ENCODE assay signal across 16 mouse cellular contexts in genomic region chr11:57732410-57733281, GRCm38 (mm10).
DNase-seq lines count a peak whose midpoint lies in the region; ATAC-seq and TF ChIP-seq lines count a peak whose summit lies in the region.
"Had no signal": no experiment of that assay in that cellular context is flagged by ENCODE, and none has a peak within 500 bp of the region (broad histone marks: within the 10 kb centered on the region; RNA-seq: fewer than 3 reads in every experiment).

No protein-coding gene starts in this region.

- H3K4me2 ChIP-seq in kidney, embryonic 14.5 days (replicated peaks; ENCODE audit: low read depth, low read length) = no peak overlapping the region
- H3K4me2 ChIP-seq in midbrain, embryonic 16.5 days (ENCODE audit: low read length) = no peak overlapping the region
- H3K4me2 ChIP-seq in midbrain, postnatal 0 days (ENCODE audit: low read depth, low read length, poor library complexity, severe bottlenecking) = no peak overlapping the region
- H3K4me2 ChIP-seq in forebrain, postnatal 0 days (ENCODE audit: low read depth) = no peak overlapping the region
- H3K4me2 ChIP-seq in liver, postnatal 0 days (ENCODE audit: low read depth, low read length) = no peak overlapping the region
- H3K4me2 ChIP-seq: embryonic facial prominence, embryonic 13.5 days; heart, embryonic 15.5 days; hindbrain, embryonic 15.5 days; neural tube, embryonic 15.5 days had no signal

- H3K4me3 ChIP-seq in kidney, embryonic 14.5 days (ENCODE audit: low read length) = no peak overlapping the region
- no peak overlapping the region for H3K4me3 ChIP-seq in midbrain, embryonic 16.5 days (ENCODE audit: low read depth, low read length)
- H3K4me3 ChIP-seq in midbrain, postnatal 0 days (ENCODE audit: low read depth, low read length) = no peak overlapping the region
- no peak overlapping the region for H3K4me3 ChIP-seq in forebrain, postnatal 0 days (ENCODE audit: low read depth, low read length)
- no peak overlapping the region for H3K4me3 ChIP-seq in liver, postnatal 0 days (ENCODE audit: low read depth, low read length)
- H3K4me3 ChIP-seq: embryonic facial prominence, embryonic 13.5 days; heart, embryonic 15.5 days; hindbrain, embryonic 15.5 days; neural tube, embryonic 15.5 days had no signal

- no peaks in the 10 kb centered on the region for H3K27me3 ChIP-seq in kidney, embryonic 14.5 days (ENCODE audit: control insufficient read depth, insufficient read depth, low read length)
- H3K27me3 ChIP-seq in midbrain, embryonic 16.5 days (ENCODE audit: control insufficient read depth, insufficient read depth, low read depth, low read length) = no peaks in the 10 kb centered on the region
- H3K27me3 ChIP-seq in midbrain, postnatal 0 days (ENCODE audit: insufficient read depth, low read length) = no peaks in the 10 kb centered on the region
- no peaks in the 10 kb centered on the region for H3K27me3 ChIP-seq in forebrain, postnatal 0 days (ENCODE audit: insufficient read depth, low read length)
- H3K27me3 ChIP-seq in liver, postnatal 0 days (ENCODE audit: insufficient read depth, low read length) = no peaks in the 10 kb centered on the region
- H3K27me3 ChIP-seq: embryonic facial prominence, embryonic 13.5 days; heart, embryonic 15.5 days; hindbrain, embryonic 15.5 days; neural tube, embryonic 15.5 days had no signal

- no peak for TF ChIP-seq EP300 in liver, postnatal 0 days (IDR thresholded peaks at IDR 0.05; ENCODE audit: low read depth)

- no peak overlapping the region for H3K9ac ChIP-seq in kidney, embryonic 14.5 days (ENCODE audit: low read depth, low read length)
- no peak overlapping the region for H3K9ac ChIP-seq in midbrain, embryonic 16.5 days (ENCODE audit: low read depth, low read length)
- H3K9ac ChIP-seq in midbrain, postnatal 0 days (replicated peaks; ENCODE audit: low read length, poor library complexity, severe bottlenecking) = no peak overlapping the region
- H3K9ac ChIP-seq in forebrain, postnatal 0 days = no peak overlapping the region
- H3K9ac ChIP-seq in liver, postnatal 0 days (replicated peaks) = no peak overlapping the region
- H3K9ac ChIP-seq: embryonic facial prominence, embryonic 13.5 days; heart, embryonic 15.5 days; hindbrain, embryonic 15.5 days; neural tube, embryonic 15.5 days had no signal

- no peaks in the 10 kb centered on the region for H3K9me3 ChIP-seq in kidney, embryonic 14.5 days (ENCODE audit: control insufficient read depth, low read length)
- H3K9me3 ChIP-seq in midbrain, embryonic 16.5 days (replicated peaks; ENCODE audit: control insufficient read depth, low read length, poor library complexity, severe bottlenecking) = no peaks in the 10 kb centered on the region
- H3K9me3 ChIP-seq in midbrain, postnatal 0 days (ENCODE audit: low read length) = no peaks in the 10 kb centered on the region
- H3K9me3 ChIP-seq in forebrain, postnatal 0 days (ENCODE audit: low read length) = no peaks in the 10 kb centered on the region
- H3K9me3 ChIP-seq in liver, postnatal 0 days (ENCODE audit: low read length) = no peaks in the 10 kb centered on the region
- H3K9me3 ChIP-seq: embryonic facial prominence, embryonic 13.5 days; heart, embryonic 15.5 days; hindbrain, embryonic 15.5 days; neural tube, embryonic 15.5 days had no signal

- H3K4me1 ChIP-seq in kidney, embryonic 14.5 days (ENCODE audit: control insufficient read depth, insufficient read depth, low read length) = peaks cover 8% of the 10 kb centered on the region; the same call in 1 of the 2 replicates
- peaks cover 4% of the 10 kb centered on the region; the same call in 1 of the 2 replicates for H3K4me1 ChIP-seq in midbrain, embryonic 16.5 days (ENCODE audit: control insufficient read depth, insufficient read depth, low read length)
- H3K4me1 ChIP-seq in midbrain, postnatal 0 days (ENCODE audit: insufficient read depth, low read length) = no peaks in the 10 kb centered on the region
- H3K4me1 ChIP-seq in forebrain, postnatal 0 days (ENCODE audit: insufficient read depth) = no peaks in the 10 kb centered on the region
- no peaks in the 10 kb centered on the region for H3K4me1 ChIP-seq in liver, postnatal 0 days (ENCODE audit: insufficient read depth)
- H3K4me1 ChIP-seq: heart, embryonic 15.5 days had no signal

- peak; percentile 76 for ATAC-seq in kidney, embryonic 14.5 days (ENCODE audit: low FRiP score, low TSS enrichment)
- 0 out of 2 replicates have a peak, but pooled peaks have one; percentile 56 for ATAC-seq in midbrain, embryonic 16.5 days
- ATAC-seq in midbrain, postnatal 0 days (ENCODE audit: low FRiP score) = no peak
- ATAC-seq in forebrain, postnatal 0 days = peak; percentile 55
- ATAC-seq in liver, postnatal 0 days = peak; percentile 35; the same call in 1 of the 2 replicates

- no peak for DNase-seq in kidney, postnatal 25 days
- no peak for DNase-seq in midbrain, postnatal 0 days (ENCODE audit: low spot score)
- no peak for DNase-seq in forebrain, postnatal 0 days
- DNase-seq in liver, postnatal 0 days = no peak
- no peak for DNase-seq in frontal cortex, adult 2 months (ENCODE audit: extremely low spot score in 1 of 2, low spot score in 1 of 2)
- DNase-seq in adrenal gland, adult 18-20 months (ENCODE audit: low spot score in 2 of 2) = no peak
- DNase-seq: adrenal gland, postnatal 25 days; cerebellum, postnatal 36 days; lung, adult 2 months had no signal

- no peak for TF ChIP-seq CTCF in midbrain, postnatal 0 days (IDR thresholded peaks at IDR 0.05)
- no peak for TF ChIP-seq CTCF in forebrain, postnatal 0 days (IDR thresholded peaks at IDR 0.05; ENCODE audit: low read depth)
- no peak for TF ChIP-seq CTCF in liver, postnatal 0 days (IDR thresholded peaks at IDR 0.05; ENCODE audit: low read depth)

- WGBS in kidney, embryonic 14.5 days = 50% methylated on average over 10 of the region's 10 CpGs
- WGBS in midbrain, embryonic 16.5 days = 75% methylated on average over 10 of the region's 10 CpGs
- WGBS in midbrain, postnatal 0 days = 78% methylated on average over 10 of the region's 10 CpGs
- WGBS in forebrain, postnatal 0 days = 77% methylated on average over 10 of the region's 10 CpGs
- WGBS in liver, postnatal 0 days (ENCODE audit: insufficient replicate concordance) = 72% methylated on average over 10 of the region's 10 CpGs

- no peak overlapping the region for H3K27ac ChIP-seq in kidney, embryonic 14.5 days (ENCODE audit: low read depth, low read length)
- H3K27ac ChIP-seq in midbrain, embryonic 16.5 days (ENCODE audit: low read length) = no peak overlapping the region
- no peak overlapping the region for H3K27ac ChIP-seq in midbrain, postnatal 0 days (ENCODE audit: low read depth, low read length)
- no peak overlapping the region for H3K27ac ChIP-seq in forebrain, postnatal 0 days (ENCODE audit: low read depth, low read length)
- H3K27ac ChIP-seq in liver, postnatal 0 days (ENCODE audit: low read depth) = no peak overlapping the region
- H3K27ac ChIP-seq: embryonic facial prominence, embryonic 13.5 days; heart, embryonic 15.5 days; hindbrain, embryonic 15.5 days; macrophage; neural tube, embryonic 15.5 days had no signal

- H3K36me3 ChIP-seq in kidney, embryonic 14.5 days (ENCODE audit: control insufficient read depth, insufficient read depth, low read length) = no peaks in the 10 kb centered on the region
- no peaks in the 10 kb centered on the region for H3K36me3 ChIP-seq in midbrain, embryonic 16.5 days (ENCODE audit: control insufficient read depth, insufficient read depth, low read length)
- H3K36me3 ChIP-seq in midbrain, postnatal 0 days (ENCODE audit: insufficient read depth, low read length) = 0 out of 2 replicates have a peak, but pooled peaks cover 3% of the 10 kb centered on the region
- no peaks in the 10 kb centered on the region for H3K36me3 ChIP-seq in forebrain, postnatal 0 days (ENCODE audit: insufficient read depth)
- no peaks in the 10 kb centered on the region for H3K36me3 ChIP-seq in liver, postnatal 0 days (replicated peaks; ENCODE audit: insufficient read depth, low read length)
- H3K36me3 ChIP-seq: heart, embryonic 15.5 days; hindbrain, embryonic 15.5 days; neural tube, embryonic 15.5 days had no signal
